Mouse (Mus musculus) testis, adult 2 months (tissue): ENCODE measurements around the gene 4933402D24Rik.

Source experiments
- CTCF ChIP-seq: fragments of 200-500 bp; IDR thresholded peaks from 2 replicates; pipeline ENCODE4 v1.5.1; 2012; ENCODE audit warnings: low read depth, mild to moderate bottlenecking, inconsistent platforms, low read length, moderate library complexity; ENCODE audit not compliant: control insufficient read depth, insufficient read depth, insufficient replicate concordance
- POLR2A ChIP-seq: fragments of 200-500 bp; IDR thresholded peaks from 2 replicates; pipeline ENCODE4 v1.6.1; 2012; ENCODE audit warnings: low read depth, mild to moderate bottlenecking, inconsistent platforms, low read length, moderate library complexity; ENCODE audit not compliant: control insufficient read depth

DNA sequence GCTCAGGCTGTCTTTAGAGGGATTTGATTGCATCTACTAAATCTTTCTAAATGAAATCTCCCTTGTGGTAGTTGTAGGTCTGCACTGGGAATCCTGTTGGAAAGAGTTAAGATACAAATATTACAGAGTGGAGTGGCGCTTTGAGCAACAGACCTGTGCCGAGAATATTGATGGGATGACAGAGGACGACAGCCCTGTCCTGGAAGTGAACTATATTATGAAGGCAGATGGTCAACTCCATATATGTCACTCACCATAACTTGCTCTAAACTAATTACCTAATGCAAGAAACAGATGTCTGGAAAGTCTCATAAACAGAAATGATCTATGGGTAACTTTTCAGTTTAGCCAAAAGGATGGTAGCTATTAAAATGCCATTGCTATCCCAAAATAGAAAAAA, 39.5 kb upstream of the 4933402D24Rik start:
- no peak for TF ChIP-seq CTCF
- TF ChIP-seq POLR2A: no peak
